Mouse (Mus musculus) layer of hippocampus, adult 2 months (tissue): ENCODE results near the gene Nhsl1. TPM values are rescaled to one million over a fixed set of nuclear protein-coding genes. Genes with fewer than 3 reads are reported as not detected.

ENCODE experiments used
- DNase-seq, 2 experiments: peaks; one replicate each; pipeline ENCODE4 v3.0.0; 2022; ENCODE audit warnings: low spot score in 2 of 2
- H3K27ac ChIP-seq: fragments of 200-600 bp; 2 replicates; pipeline ENCODE4 v1.8.1; 2022
- H3K4me3 ChIP-seq: fragments of 200-600 bp; 2 replicates; pipeline ENCODE4 v1.8.1; 2022; ENCODE audit warnings: mild to moderate bottlenecking
- CTCF ChIP-seq: fragments of 200-600 bp; conservative IDR thresholded peaks from 2 replicates; pipeline ENCODE4 v1.8.1; 2022; ENCODE audit warnings: antibody characterized with exemption, mild to moderate bottlenecking, moderate library complexity
- total RNA-seq, 2 experiments: library from RNA; stranded (reverse); gene quantifications; 2 replicates each; pipeline ENCODE4 v1.2.3; 2021

Gene Nhsl1
- total RNA-seq, 2 experiments from 2014 or later: 47.5 to 51.6 TPM

DNA sequence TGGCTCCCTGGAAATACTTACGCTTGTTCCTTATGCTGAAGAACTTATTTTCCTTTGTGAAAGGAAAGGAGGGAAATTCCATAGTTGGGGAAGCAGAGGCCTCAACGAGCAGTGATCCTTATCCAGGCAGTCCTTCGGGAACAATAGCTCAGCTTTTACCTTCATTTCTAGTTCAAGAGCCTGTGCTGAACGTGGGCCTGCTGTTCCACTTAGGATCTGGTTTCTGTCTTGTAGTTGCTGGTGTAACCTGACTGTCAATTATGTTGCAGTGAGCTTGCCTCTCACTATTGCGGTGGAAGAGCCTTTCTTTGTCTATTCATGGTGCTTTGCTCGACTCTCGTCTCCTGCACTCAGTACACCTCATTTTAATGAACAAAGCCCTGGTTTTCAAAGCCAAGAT is 175.5 kb downstream of the Nhsl1 start:
- no peak overlapping the region for H3K27ac ChIP-seq
- H3K4me3 ChIP-seq: no peak overlapping the region
- TF ChIP-seq CTCF: no peak
- DNase-seq: no peak

GRCm38 (mm10) chr10:18497066-18497465 is 178.3 kb downstream of the Nhsl1 start:
- no peak for DNase-seq
- Histone ChIP-seq H3K27ac (peak overlapping the region; percentile 36; the same call in 1 of the 2 replicates), H3K4me3 (no peak overlapping the region)
- no peak for TF ChIP-seq CTCF

- Histone ChIP-seq H3K27ac (no peak overlapping the region), H3K4me3 (no peak overlapping the region)
- DNase-seq: no peak
- no peak for TF ChIP-seq CTCF
These were observed 183.2 kb downstream of the Nhsl1 start for GRCm38 (mm10) chr10:18501997-18502396.

DNA sequence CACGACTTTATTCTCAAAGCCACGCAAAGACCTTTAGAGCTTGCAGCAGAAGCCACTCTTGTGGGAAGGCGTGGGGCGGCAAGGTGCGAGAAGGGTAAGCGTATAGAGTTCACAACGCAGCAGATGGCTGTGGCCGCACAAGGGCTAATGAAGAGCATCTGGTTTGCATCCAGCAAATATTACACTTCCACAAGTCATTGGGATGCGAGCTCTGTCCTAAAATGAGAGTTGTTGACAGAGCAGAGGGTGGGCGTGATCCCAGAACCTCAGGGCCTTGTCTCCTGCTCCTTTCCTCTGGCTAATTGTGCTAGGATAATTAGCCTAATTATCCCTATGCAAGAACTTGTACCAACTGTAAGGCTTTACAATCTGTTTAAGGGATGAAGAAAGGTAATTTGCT is 186.9 kb downstream of the Nhsl1 start:
- no peak overlapping the region for H3K27ac ChIP-seq
- H3K4me3 ChIP-seq: no peak overlapping the region
- no peak for DNase-seq
- TF ChIP-seq CTCF: no peak

- DNase-seq: no peak
- TF ChIP-seq CTCF: no peak
- H3K4me3 ChIP-seq: no peak overlapping the region
- H3K27ac ChIP-seq: no peak overlapping the region
These were observed 187.7 kb downstream of the Nhsl1 start for GRCm38 (mm10) chr10:18506501-18506946.

GRCm38 (mm10) chr10:18507869-18508473 is 189.2 kb downstream of the Nhsl1 start:
- H3K27ac ChIP-seq: 0 out of 2 replicates have a peak overlapping the region, but pooled peaks have one; percentile 46
- TF ChIP-seq CTCF: no peak
- no peak for DNase-seq
- H3K4me3 ChIP-seq: no peak overlapping the region

DNA sequence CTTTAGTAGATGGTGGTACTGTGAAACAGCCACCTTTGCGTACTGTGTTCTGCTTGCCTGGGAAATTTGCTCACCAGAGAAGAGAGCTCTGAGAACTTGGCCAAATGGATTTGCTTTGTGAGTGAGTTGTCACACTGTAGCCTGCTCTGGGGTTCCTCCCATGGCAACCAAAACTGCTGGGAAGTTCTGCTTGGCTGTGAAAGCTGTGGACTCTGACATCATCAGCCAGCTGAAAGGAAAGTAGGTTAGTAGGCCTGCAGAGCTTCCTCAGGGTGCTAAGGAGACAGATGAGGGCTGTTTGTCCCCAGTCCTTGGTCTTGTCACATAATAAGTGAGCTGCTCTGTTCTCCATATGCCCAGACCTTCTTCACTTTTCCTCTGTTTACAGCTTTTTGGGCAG is 189.8 kb downstream of the Nhsl1 start:
- DNase-seq: peak in 1 of 2 experiments; percentile 76
- H3K27ac ChIP-seq: 0 out of 2 replicates have a peak overlapping the region, but pooled peaks have one; percentile 46
- no peak for TF ChIP-seq CTCF
- H3K4me3 ChIP-seq: no peak overlapping the region

DNA sequence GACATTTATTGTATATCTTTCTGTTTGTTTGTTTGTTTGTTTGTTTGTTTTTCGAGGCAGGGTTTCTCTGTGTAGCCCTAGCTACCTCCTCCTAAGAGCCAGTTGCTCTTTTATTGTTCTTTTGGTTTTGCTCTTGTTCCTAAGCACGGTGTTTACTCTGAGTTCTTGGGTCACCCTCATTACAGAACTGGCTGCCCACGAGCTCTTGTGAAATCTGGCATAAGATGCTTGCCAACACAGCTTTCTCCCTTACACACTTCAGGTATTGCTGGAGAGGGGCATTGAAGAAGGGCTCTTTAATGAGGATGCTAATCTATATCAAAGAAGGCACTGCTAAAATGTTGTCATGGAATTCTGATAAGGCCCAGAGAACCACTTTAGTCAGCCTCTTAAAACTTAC is 191.9 kb downstream of the Nhsl1 start:
- Histone ChIP-seq H3K27ac (no peak overlapping the region), H3K4me3 (no peak overlapping the region)
- no peak for DNase-seq
- no peak for TF ChIP-seq CTCF

DNA sequence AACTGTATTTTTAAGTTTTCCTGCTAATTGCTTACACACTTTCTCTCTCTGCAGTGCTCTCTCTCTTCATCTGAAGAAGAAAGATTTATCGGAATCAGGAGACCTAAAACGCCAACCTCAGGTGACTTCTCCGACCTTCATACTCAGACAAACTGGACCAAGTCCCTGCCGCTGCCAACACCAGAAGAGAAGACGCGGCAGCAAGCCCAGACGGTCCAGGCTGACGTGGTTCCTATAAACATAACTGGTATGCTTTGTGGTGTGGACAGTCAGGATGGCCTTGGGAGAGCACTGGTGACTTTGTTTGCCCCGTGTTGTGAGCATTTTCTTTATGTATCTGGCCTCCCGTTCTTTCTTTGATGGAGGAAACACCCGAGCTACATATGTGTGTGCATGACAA is 192.7 kb downstream of the Nhsl1 start:
- TF ChIP-seq CTCF: no peak
- no peak overlapping the region for H3K27ac ChIP-seq
- no peak overlapping the region for H3K4me3 ChIP-seq
- DNase-seq: no peak

DNA sequence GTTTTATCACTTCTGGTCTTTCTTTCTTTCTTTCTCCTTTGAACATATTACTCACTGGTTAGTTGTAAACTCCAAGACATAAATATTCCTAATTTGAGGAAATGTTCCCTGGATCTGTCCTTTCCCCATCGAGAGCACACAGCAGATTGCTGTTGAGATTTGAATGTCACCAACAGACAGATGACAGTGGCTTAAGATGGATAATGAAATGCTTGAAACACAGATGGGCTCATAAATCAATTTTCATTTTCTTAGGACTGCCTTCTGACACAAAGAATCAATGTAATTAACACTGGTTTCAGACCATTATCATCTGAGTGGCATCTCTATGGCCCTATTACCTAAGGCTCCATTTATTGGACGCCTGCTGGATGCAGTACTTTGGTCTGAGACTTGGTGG is 203.8 kb downstream of the Nhsl1 start:
- DNase-seq: no peak

GRCm38 (mm10) chr10:18525311-18525710 is 206.5 kb downstream of the Nhsl1 start:
- no peak for DNase-seq
- TF ChIP-seq CTCF: no peak
- Histone ChIP-seq H3K27ac (peak overlapping the region; percentile 91), H3K4me3 (peak overlapping the region; percentile 61)

More for the DNA sequence above, 203.8 kb downstream of the Nhsl1 start:
- Histone ChIP-seq H3K4me3 (no peak overlapping the region), H3K27ac (peak overlapping the region; percentile 28; the same call in 1 of the 2 replicates)
- TF ChIP-seq CTCF: no peak

- Histone ChIP-seq H3K4me3 (peak overlapping the region; percentile 61), H3K27ac (peak overlapping the region; percentile 91)
- no peak for DNase-seq
- TF ChIP-seq CTCF: no peak
These were observed 206.9 kb downstream of the Nhsl1 start for GRCm38 (mm10) chr10:18525726-18526125.

DNA sequence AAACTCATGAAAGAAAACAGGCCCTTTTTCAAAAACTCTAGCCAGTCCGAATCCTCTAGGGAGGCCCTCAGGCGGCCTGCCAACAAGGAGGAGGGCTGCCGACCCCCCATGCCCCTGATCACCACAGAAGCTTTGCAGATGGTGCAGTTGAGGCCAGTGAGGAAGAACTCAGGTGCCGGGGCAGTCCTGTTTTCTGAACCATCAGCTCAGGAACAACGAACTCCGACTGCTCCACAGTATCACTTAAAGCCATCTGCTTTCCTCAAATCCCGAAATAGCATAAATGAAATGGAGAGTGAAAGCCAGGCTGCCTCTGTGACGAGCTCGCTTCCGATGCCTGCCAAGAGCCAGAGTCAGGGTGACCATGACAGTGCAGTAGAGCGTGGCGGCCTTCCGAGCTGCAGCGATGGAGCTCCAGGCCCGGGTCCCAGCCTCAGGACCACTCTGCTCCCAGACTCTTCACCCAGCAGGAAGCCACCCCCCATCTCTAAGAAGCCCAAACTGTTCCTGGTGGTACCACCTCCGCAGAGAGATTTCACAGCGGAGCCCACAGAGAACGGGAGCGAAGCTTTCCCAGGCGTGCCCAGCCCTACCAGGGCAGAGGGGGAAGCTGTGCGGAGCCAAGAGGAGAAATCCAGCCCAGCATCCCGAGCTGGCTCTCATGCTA is 207.5 kb downstream of the Nhsl1 start:
- TF ChIP-seq CTCF: no peak
- DNase-seq: peak; percentile 56 to 71
- peak overlapping the region; percentile 91 for H3K27ac ChIP-seq
- H3K4me3 ChIP-seq: peak overlapping the region; percentile 61
